Mouse (Mus musculus): ENCODE results near the gene Prss45.

DNA sequence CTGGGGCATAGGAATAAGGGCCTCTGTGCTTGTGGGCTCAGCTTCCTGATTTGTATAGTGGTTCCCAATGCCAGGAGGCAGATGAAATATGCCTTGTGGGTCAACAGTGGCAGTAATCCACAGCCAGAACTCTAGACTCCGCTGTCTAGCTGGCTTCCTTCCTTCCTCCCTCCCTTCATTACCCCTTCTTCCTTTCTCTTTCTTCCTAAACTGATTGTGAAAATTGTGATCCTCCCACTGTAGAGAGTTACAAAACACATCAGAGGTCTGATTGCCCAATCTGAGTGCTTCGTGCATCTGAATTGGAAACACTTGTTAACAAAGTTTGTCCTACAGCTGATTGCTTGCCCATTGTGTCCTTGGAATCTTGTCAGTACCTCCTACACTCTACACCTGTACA is 7.0 kb downstream of the Prss45 start:
- TF ChIP-seq MAZ (IDR thresholded peaks at IDR 0.05; ENCODE audit: low read depth, low read length), result no peak
- no peak for TF ChIP-seq ZKSCAN1 (IDR thresholded peaks at IDR 0.05; ENCODE audit: low read depth, low read length)
- TF ChIP-seq CTCF (IDR thresholded peaks at IDR 0.05 in 2 of 3, conservative IDR thresholded peaks at IDR 0.05 in 1 of 3; ENCODE audit: control insufficient read depth in 1 of 3, insufficient read depth in 1 of 3, low read depth in 2 of 3, low read length in 3 of 3, poor library complexity in 1 of 3, severe bottlenecking in 1 of 3), result no peak
- TF ChIP-seq GATA1 (IDR thresholded peaks at IDR 0.05; ENCODE audit: low read depth, low read length), result no peak

Data from MEL (cell line).